8 mouse cellular contexts compared by ENCODE assay signal in genomic region chr6:121185232-121185631, GRCm38 (mm10). TPM values are rescaled to one million over a fixed set of nuclear protein-coding genes. Genes with fewer than 3 reads are reported as not detected.
DNase-seq lines count a peak whose midpoint lies in the region; ATAC-seq and TF ChIP-seq lines count a peak whose summit lies in the region.

No protein-coding gene starts in this region.

- H3K36me3 ChIP-seq in heart, embryonic 15.5 days, result peaks cover 20% of the 10 kb centered on the region
- H3K36me3 ChIP-seq in embryonic facial prominence, embryonic 13.5 days, result peaks cover 32% of the 10 kb centered on the region
- peaks cover 24% of the 10 kb centered on the region for H3K36me3 ChIP-seq in intestine, postnatal 0 days (ENCODE audit: control insufficient read depth, insufficient read depth)
- H3K36me3 ChIP-seq in midbrain, embryonic 13.5 days, result peaks cover 29% of the 10 kb centered on the region

- peak overlapping the region; percentile 69; the same call in 1 of the 2 replicates for H3K4me3 ChIP-seq in heart, embryonic 15.5 days
- H3K4me3 ChIP-seq in embryonic facial prominence, embryonic 13.5 days, result peak overlapping the region; percentile 68
- H3K4me3 ChIP-seq in intestine, postnatal 0 days (ENCODE audit: low read depth, low read length), result peak overlapping the region; percentile 11; the same call in 1 of the 2 replicates
- H3K4me3 ChIP-seq in midbrain, embryonic 13.5 days (replicated peaks), result peak overlapping the region; percentile 72

- 79% methylated on average over 8 of the region's 8 CpGs for WGBS in heart, embryonic 15.5 days
- WGBS in embryonic facial prominence, embryonic 13.5 days, result 84% methylated on average over 8 of the region's 8 CpGs
- 49% methylated on average over 8 of the region's 8 CpGs for WGBS in intestine, postnatal 0 days
- WGBS in midbrain, embryonic 13.5 days, result 86% methylated on average over 8 of the region's 8 CpGs

- peaks cover 14% of the 10 kb centered on the region for H3K4me1 ChIP-seq in heart, embryonic 15.5 days (replicated peaks)
- peaks cover 19% of the 10 kb centered on the region for H3K4me1 ChIP-seq in embryonic facial prominence, embryonic 13.5 days
- H3K4me1 ChIP-seq in intestine, postnatal 0 days (replicated peaks; ENCODE audit: control insufficient read depth, insufficient read depth, low read length), result no peaks in the 10 kb centered on the region
- peaks cover 29% of the 10 kb centered on the region for H3K4me1 ChIP-seq in midbrain, embryonic 13.5 days (replicated peaks)

- H3K27ac ChIP-seq in heart, embryonic 15.5 days, result no peak overlapping the region
- no peak overlapping the region for H3K27ac ChIP-seq in embryonic facial prominence, embryonic 13.5 days
- no peak overlapping the region for H3K27ac ChIP-seq in intestine, postnatal 0 days (ENCODE audit: low read depth, low read length)
- H3K27ac ChIP-seq in midbrain, embryonic 13.5 days, result no peak overlapping the region

- peak overlapping the region; percentile 94 for H3K4me2 ChIP-seq in heart, embryonic 15.5 days
- H3K4me2 ChIP-seq in embryonic facial prominence, embryonic 13.5 days, result peak overlapping the region; percentile 85
- H3K4me2 ChIP-seq in intestine, postnatal 0 days (replicated peaks; ENCODE audit: low read depth), result peak overlapping the region; percentile 98
- peak overlapping the region; percentile 78 for H3K4me2 ChIP-seq in midbrain, embryonic 13.5 days (replicated peaks)

- H3K9ac ChIP-seq in heart, embryonic 15.5 days, result 0 out of 2 replicates have a peak overlapping the region, but pooled peaks have one; percentile 13
- 0 out of 2 replicates have a peak overlapping the region, but pooled peaks have one; percentile 75 for H3K9ac ChIP-seq in embryonic facial prominence, embryonic 13.5 days
- H3K9ac ChIP-seq in intestine, postnatal 0 days (ENCODE audit: low read depth, low read length), result 0 out of 2 replicates have a peak overlapping the region, but pooled peaks have one; percentile 18
- peak overlapping the region; percentile 10; the same call in 1 of the 2 replicates for H3K9ac ChIP-seq in midbrain, embryonic 13.5 days (replicated peaks)

- ATAC-seq in heart, embryonic 15.5 days (replicated peaks; ENCODE audit: insufficient number of reproducible peaks, insufficient read depth, low FRiP score, low read depth), result no peak
- no peak for ATAC-seq in embryonic facial prominence, embryonic 13.5 days (ENCODE audit: insufficient number of reproducible peaks, insufficient read depth, low FRiP score, low TSS enrichment, low read depth)
- ATAC-seq in intestine, postnatal 0 days, result no peak
- no peak for ATAC-seq in midbrain, embryonic 13.5 days
- no peak for ATAC-seq in monocyte, adult 5-6 weeks (replicated peaks; ENCODE audit: insufficient number of reproducible peaks, low FRiP score, low TSS enrichment, poor library complexity, severe bottlenecking)

- no peaks in the 10 kb centered on the region for H3K27me3 ChIP-seq in heart, embryonic 15.5 days
- no peaks in the 10 kb centered on the region for H3K27me3 ChIP-seq in embryonic facial prominence, embryonic 13.5 days
- H3K27me3 ChIP-seq in intestine, postnatal 0 days (replicated peaks; ENCODE audit: control insufficient read depth, insufficient read depth, low read length), result no peaks in the 10 kb centered on the region
- no peaks in the 10 kb centered on the region for H3K27me3 ChIP-seq in midbrain, embryonic 13.5 days

- no peaks in the 10 kb centered on the region for H3K9me3 ChIP-seq in heart, embryonic 15.5 days (replicated peaks)
- H3K9me3 ChIP-seq in embryonic facial prominence, embryonic 13.5 days, result no peaks in the 10 kb centered on the region
- H3K9me3 ChIP-seq in intestine, postnatal 0 days (ENCODE audit: control insufficient read depth), result no peaks in the 10 kb centered on the region
- no peaks in the 10 kb centered on the region for H3K9me3 ChIP-seq in midbrain, embryonic 13.5 days

- DNase-seq in heart, adult 18-20 months, result no peak
- no peak for DNase-seq in layer of hippocampus, adult 11-12 months (ENCODE audit: low spot score)
- no peak for DNase-seq in layer of hippocampus, postnatal 14 days (ENCODE audit: low spot score in 2 of 2)

- no peak for TF ChIP-seq CTCF in intestine, postnatal 0 days (IDR thresholded peaks at IDR 0.05; ENCODE audit: low read depth)

RNA-seq across cellular contexts. Expression of gene Pex26, which starts 1.8 kb away (rescaled TPM):
- 5.6 and 7.2 TPM in 2 replicates for polyA plus RNA-seq in heart, embryonic 15.5 days (2015; fragmentation: Nextera tagmentation; extraction: Ambion mirVana)
- total RNA-seq in heart, adult 18-20 months (2021), result 1 to 10 TPM; 6.7 to 7.9 TPM
- polyA plus RNA-seq in embryonic facial prominence, embryonic 13.5 days (2015; fragmentation: Nextera tagmentation; extraction: Ambion mirVana), result 10.4 and 10.8 TPM in 2 replicates
- polyA plus RNA-seq in intestine, postnatal 0 days (2015; fragmentation: Nextera tagmentation; extraction: Ambion mirVana), result 6.3 and 7.2 TPM in 2 replicates
- 13.0 and 14.5 TPM in 2 replicates for polyA plus RNA-seq in midbrain, embryonic 13.5 days (2015; fragmentation: Nextera tagmentation; extraction: Ambion mirVana)
- total RNA-seq in monocyte, adult 5-6 weeks (2017), result 4.0 to 9.1 TPM (median 4.9 TPM) in 3 replicates
- total RNA-seq in layer of hippocampus, postnatal 14 days (2021), result 10 to 100 TPM; 11.2 to 12.0 TPM

RNA-seq across cellular contexts. Expression of gene Tuba8, which starts 25.3 kb away (rescaled TPM):
- polyA plus RNA-seq in heart, embryonic 15.5 days (2015; fragmentation: Nextera tagmentation; extraction: Ambion mirVana), result 0.58 and 1.7 TPM in 2 replicates
- 100 to 1,000 TPM; 145 to 182 TPM for total RNA-seq in heart, adult 18-20 months (2021)
- polyA plus RNA-seq in embryonic facial prominence, embryonic 13.5 days (2015; fragmentation: Nextera tagmentation; extraction: Ambion mirVana), result 0.30 and 0.83 TPM in 2 replicates
- polyA plus RNA-seq in intestine, postnatal 0 days (2015; fragmentation: Nextera tagmentation; extraction: Ambion mirVana), result 0.14 and 0.31 TPM in 2 replicates
- 0.15 and 0.19 TPM in 2 replicates for polyA plus RNA-seq in midbrain, embryonic 13.5 days (2015; fragmentation: Nextera tagmentation; extraction: Ambion mirVana)
- 1.1 to 3.4 TPM (median 2.6 TPM) in 3 replicates for total RNA-seq in monocyte, adult 5-6 weeks (2017)
- total RNA-seq in layer of hippocampus, postnatal 14 days (2021), result 1 to 10 TPM; 5.4 to 5.5 TPM

RNA-seq across cellular contexts. Expression of gene Mical3, which starts 54.4 kb away (rescaled TPM):
- 25.0 and 26.6 TPM in 2 replicates for polyA plus RNA-seq in heart, embryonic 15.5 days (2015; fragmentation: Nextera tagmentation; extraction: Ambion mirVana)
- total RNA-seq in heart, adult 18-20 months (2021), result 100 to 1,000 TPM; 109 to 123 TPM
- polyA plus RNA-seq in embryonic facial prominence, embryonic 13.5 days (2015; fragmentation: Nextera tagmentation; extraction: Ambion mirVana), result 12.3 and 12.7 TPM in 2 replicates
- polyA plus RNA-seq in intestine, postnatal 0 days (2015; fragmentation: Nextera tagmentation; extraction: Ambion mirVana), result 3.6 and 4.5 TPM in 2 replicates
- polyA plus RNA-seq in midbrain, embryonic 13.5 days (2015; fragmentation: Nextera tagmentation; extraction: Ambion mirVana), result 29.7 and 35.7 TPM in 2 replicates
- total RNA-seq in monocyte, adult 5-6 weeks (2017), result 1.3 to 2.9 TPM (median 2.6 TPM) in 3 replicates
- 10 to 100 TPM; 95.3 to 96.0 TPM for total RNA-seq in layer of hippocampus, postnatal 14 days (2021)

Comparison
In these comparisons a context has a peak if more than half of its experiments do, and no peak if none do; other contexts are left out.
1. H3K4me3 ChIP-seq: peak in every context shown above with its lines; median percentile 72 in midbrain, embryonic 13.5 days; 69 in heart, embryonic 15.5 days; 68 in embryonic facial prominence, embryonic 13.5 days; 11 in intestine, postnatal 0 days.
2. H3K9ac ChIP-seq: peak in every context shown above with its lines; median percentile 75 in embryonic facial prominence, embryonic 13.5 days; 18 in intestine, postnatal 0 days; 13 in heart, embryonic 15.5 days; 10 in midbrain, embryonic 13.5 days.